Mouse (Mus musculus) lung, postnatal 0 days (tissue): ENCODE measurements around the gene Pcsk5. TPM values are rescaled to one million over a fixed set of nuclear protein-coding genes. Genes with fewer than 3 reads are reported as not detected.

Source experiments
- ATAC-seq: fragments of 200-750 bp; cut with Nextera tagmentation; 2 replicates; pipeline ENCODE4 v1.8.0; 2017; ENCODE audit warnings: moderate library complexity
- DNase-seq: peaks from one replicate; pipeline ENCODE4 v3.0.0-alpha.2; 2016; ENCODE audit warnings: low spot score
- H3K27ac ChIP-seq: fragments of 300-500 bp; sonication (generic); 2 replicates; pipeline ENCODE4 v1.5.1; 2014; ENCODE audit warnings: antibody characterized with exemption, mild to moderate bottlenecking, low read length, mixed read lengths
- H3K27me3 ChIP-seq: fragments of 300-500 bp; sonication (generic); replicated peaks from 2 replicates; pipeline ENCODE4 v1.6.1; 2014; ENCODE audit warnings: low read length, mixed read lengths; ENCODE audit not compliant: insufficient read depth
- H3K36me3 ChIP-seq: fragments of 300-500 bp; sonication (generic); 2 replicates; pipeline ENCODE4 v1.6.1; 2014; ENCODE audit warnings: low read length, mixed read lengths; ENCODE audit not compliant: insufficient read depth
- H3K4me1 ChIP-seq: fragments of 300-500 bp; sonication (generic); 2 replicates; pipeline ENCODE4 v1.6.1; 2014; ENCODE audit warnings: antibody characterized with exemption, low read depth, low read length, mixed read lengths; ENCODE audit not compliant: insufficient read depth
- H3K4me2 ChIP-seq: fragments of 300-500 bp; sonication (generic); replicated peaks from 2 replicates; pipeline ENCODE4 v1.6.1; 2014; ENCODE audit warnings: low read depth, mild to moderate bottlenecking, low read length, moderate library complexity, mixed read lengths
- H3K4me3 ChIP-seq: fragments of 300-500 bp; sonication (generic); 2 replicates; pipeline ENCODE4 v1.5.1; 2014; ENCODE audit warnings: low read depth, low read length
- H3K9ac ChIP-seq: fragments of 300-500 bp; sonication (generic); replicated peaks from 2 replicates; pipeline ENCODE4 v1.6.1; 2014; ENCODE audit warnings: low read depth, mild to moderate bottlenecking
- H3K9me3 ChIP-seq: fragments of 300-500 bp; sonication (generic); 2 replicates; pipeline ENCODE4 v1.6.1; 2016; ENCODE audit warnings: low read length, mixed read lengths
- CTCF ChIP-seq: IDR thresholded peaks from 2 replicates; pipeline ENCODE4 v1.5.1; 2016; ENCODE audit warnings: antibody characterized with exemption, mild to moderate bottlenecking
- EP300 ChIP-seq: IDR thresholded peaks from 2 replicates; pipeline ENCODE4 v1.6.1; 2016; ENCODE audit warnings: antibody characterized with exemption, mild to moderate bottlenecking, control low read depth
- WGBS: fragments of 180-500 bp; shearing (Covaris S2); extraction: QIAGEN DNeasy Blood & Tissue Kit; methylation state at CpG from one replicate; pipeline ENCODE4 v1.1.7; 2014; 5-methylcytosine and 5-hydroxymethylcytosine counted together
- polyA plus RNA-seq: library from polyadenylated mRNA; unstranded; fragments of >200 nt; fragmentation: Nextera tagmentation; extraction: Ambion mirVana; gene quantifications from 2 replicates; pipeline ENCODE4 v1.2.1, GENCODE M21; 2015

Pcsk5 gene
- polyA plus RNA-seq, 1 experiment from 2014 or later: 26.3 TPM

GRCm38 (mm10) chr19:17856741-17857140 is 19.3 kb upstream of the Pcsk5 start:
- Histone ChIP-seq H3K27me3 (no peaks in the 10 kb centered on the region), H3K4me1 (peaks cover 4% of the 10 kb centered on the region; the same call in 1 of the 2 replicates), H3K36me3 (no peaks in the 10 kb centered on the region), H3K4me3 (no peak overlapping the region), H3K9me3 (no peaks in the 10 kb centered on the region), H3K4me2 (no peak overlapping the region), H3K9ac (no peak overlapping the region), H3K27ac (no peak overlapping the region)
- WGBS: 44% methylated on average over 3 of the region's 3 CpGs
- DNase-seq (peak; percentile 73), ATAC-seq (no peak)
- TF ChIP-seq EP300 (no peak), CTCF (peak; percentile 67)

- ATAC-seq: no peak
- Histone ChIP-seq H3K27me3 (no peaks in the 10 kb centered on the region), H3K9ac (no peak overlapping the region), H3K4me3 (no peak overlapping the region), H3K27ac (no peak overlapping the region), H3K4me2 (no peak overlapping the region), H3K36me3 (no peaks in the 10 kb centered on the region), H3K4me1 (no peaks in the 10 kb centered on the region), H3K9me3 (no peaks in the 10 kb centered on the region)
- WGBS: 49% methylated on average over 2 of the region's 2 CpGs
- no peak for TF ChIP-seq EP300
- TF ChIP-seq CTCF: no peak
- DNase-seq: no peak
Measured at GRCm38 (mm10) chr19:17848417-17848816, 11.0 kb upstream of the Pcsk5 start.

- no peak overlapping the region for H3K4me2 ChIP-seq
- H3K27me3 ChIP-seq: no peaks in the 10 kb centered on the region
- no peak overlapping the region for H3K4me3 ChIP-seq
- 48% methylated on average over 5 of the region's 5 CpGs for WGBS
- H3K9me3 ChIP-seq: no peaks in the 10 kb centered on the region
- TF ChIP-seq EP300 (no peak), CTCF (no peak)
- DNase-seq: no peak
- H3K4me1 ChIP-seq: no peaks in the 10 kb centered on the region
- no peak overlapping the region for H3K9ac ChIP-seq
- no peak overlapping the region for H3K27ac ChIP-seq
- ATAC-seq: no peak
- H3K36me3 ChIP-seq: no peaks in the 10 kb centered on the region
Measured at GRCm38 (mm10) chr19:17845967-17846366, 8.5 kb upstream of the Pcsk5 start.

GRCm38 (mm10) chr19:17841586-17841985 is 4.2 kb upstream of the Pcsk5 start:
- Histone ChIP-seq H3K9ac (no peak overlapping the region), H3K4me1 (no peaks in the 10 kb centered on the region), H3K9me3 (no peaks in the 10 kb centered on the region), H3K27ac (no peak overlapping the region), H3K4me3 (no peak overlapping the region), H3K27me3 (no peaks in the 10 kb centered on the region), H3K36me3 (no peaks in the 10 kb centered on the region), H3K4me2 (no peak overlapping the region)
- TF ChIP-seq CTCF (no peak), EP300 (no peak)
- WGBS: 84% methylated on average over 2 of the region's 2 CpGs
- DNase-seq (no peak), ATAC-seq (no peak)

GRCm38 (mm10) chr19:17839856-17840255 is 2.4 kb upstream of the Pcsk5 start:
- no peaks in the 10 kb centered on the region for H3K36me3 ChIP-seq
- no peak for ATAC-seq
- H3K4me1 ChIP-seq: no peaks in the 10 kb centered on the region
- no peaks in the 10 kb centered on the region for H3K9me3 ChIP-seq
- H3K27me3 ChIP-seq: no peaks in the 10 kb centered on the region
- TF ChIP-seq EP300: no peak
- TF ChIP-seq CTCF: no peak
- 39% methylated on average over 1 of the region's 1 CpGs for WGBS
- DNase-seq: no peak
- no peak overlapping the region for H3K4me3 ChIP-seq
- no peak overlapping the region for H3K4me2 ChIP-seq
- H3K27ac ChIP-seq: no peak overlapping the region
- no peak overlapping the region for H3K9ac ChIP-seq

- H3K9ac ChIP-seq: peak overlapping the region; percentile 54
- H3K27me3 ChIP-seq: no peaks in the 10 kb centered on the region
- peak overlapping the region; percentile 76 for H3K4me3 ChIP-seq
- no peaks in the 10 kb centered on the region for H3K36me3 ChIP-seq
- DNase-seq: peak; percentile 67
- ATAC-seq: peak; percentile 78
- under 1% methylated on average over 60 of the region's 72 CpGs for WGBS
- H3K4me1 ChIP-seq: 0 out of 2 replicates have a peak, but pooled peaks cover 4% of the 10 kb centered on the region
- H3K9me3 ChIP-seq: no peaks in the 10 kb centered on the region
- peak overlapping the region; percentile 91 for H3K4me2 ChIP-seq
- peak overlapping the region; percentile 71 for H3K27ac ChIP-seq
- TF ChIP-seq CTCF: peak; percentile 25; the same call in 1 of the 2 replicates
- TF ChIP-seq EP300: no peak
Measured at GRCm38 (mm10) chr19:17836566-17837470, 614 bp downstream of the Pcsk5 start.
